Mouse (Mus musculus) gastrocnemius, adult 8-10 months (tissue): ENCODE data around the gene March8. TPM values are rescaled to one million over a fixed set of nuclear protein-coding genes. Genes with fewer than 3 reads are reported as not detected.
"Not testable (repeated sequence)": the region's sequence is repeated elsewhere in the genome, so short reads cannot be mapped to it uniquely, and the experiment has no call there.

Experiments
- DNase-seq, 2 experiments: peaks; one replicate each; pipeline ENCODE4 v3.0.0; 2022; ENCODE audit warnings: low spot score in 2 of 2
- total RNA-seq, 4 experiments: library from RNA; stranded (reverse); gene quantifications; 2 replicates each; pipeline ENCODE4 v1.2.4; 2022

The March8 gene
- total RNA-seq, result 10 to 100 TPM; 24.6 to 36.1 (median 30.6) TPM

DNA sequence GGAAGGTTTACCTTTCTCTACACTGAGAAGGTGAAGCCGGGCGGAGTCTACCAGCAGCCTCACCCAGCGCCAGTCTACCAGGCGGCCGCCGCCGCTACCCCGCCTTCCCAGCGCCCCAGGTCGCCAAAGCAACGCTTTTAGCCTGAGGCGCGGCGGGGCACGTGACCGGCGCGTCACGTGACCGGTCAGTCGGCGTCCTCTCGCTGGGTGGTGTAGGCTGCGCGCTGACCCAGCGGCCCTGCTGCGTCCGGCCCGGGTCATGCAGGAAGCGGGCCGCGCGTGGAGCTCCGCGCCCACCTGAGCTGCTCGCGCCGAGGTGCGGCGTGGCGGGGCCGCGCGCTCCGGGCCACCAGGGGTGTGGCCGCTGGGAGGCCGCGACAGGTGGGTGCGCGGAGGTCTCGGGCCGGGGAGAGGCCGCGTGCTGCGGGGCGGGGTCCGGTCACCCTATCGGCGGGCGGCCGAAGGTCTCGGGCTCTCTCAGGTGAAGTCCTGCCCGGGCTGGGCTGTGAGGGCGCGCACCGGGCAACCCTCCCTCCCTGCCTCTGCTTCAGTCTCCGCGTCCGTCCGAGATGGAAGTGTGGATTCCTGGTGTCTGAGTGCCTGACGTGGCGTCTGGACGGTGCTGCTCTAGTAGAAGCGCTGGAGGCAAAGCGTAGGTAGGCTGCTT, at the start of gene March8:
Gene March8 (plus strand): TSS at position 190 of the 667 bp plus-strand sequence.
- peak; percentile 88 to 93 for DNase-seq

GRCm38 (mm10) chr6:116311411-116311810, 26.4 kb upstream of the March8 start:
- DNase-seq, result no peak

GRCm38 (mm10) chr6:116319259-116319658, 18.6 kb upstream of the March8 start:
- DNase-seq, result no peak

DNA sequence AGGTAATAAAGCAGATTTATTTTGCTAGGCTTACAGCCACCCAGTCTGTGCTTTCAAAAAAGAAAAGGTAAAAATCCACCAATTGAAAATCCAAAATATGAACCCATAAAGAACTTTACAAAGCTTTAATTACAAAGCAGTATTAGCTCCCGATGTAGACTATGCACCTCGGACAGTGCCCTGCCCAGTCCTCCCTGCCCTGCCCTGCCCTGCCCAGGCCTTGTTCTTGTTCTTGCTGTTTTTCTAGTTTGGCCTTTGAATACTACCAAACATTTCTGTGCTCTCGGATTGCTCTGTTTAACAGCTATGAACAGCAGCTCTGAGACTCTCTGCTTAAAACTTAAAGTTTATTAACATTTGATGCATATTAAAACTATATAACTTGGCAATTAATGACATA, 11.2 kb upstream of the March8 start:
- DNase-seq, result no peak

DNA sequence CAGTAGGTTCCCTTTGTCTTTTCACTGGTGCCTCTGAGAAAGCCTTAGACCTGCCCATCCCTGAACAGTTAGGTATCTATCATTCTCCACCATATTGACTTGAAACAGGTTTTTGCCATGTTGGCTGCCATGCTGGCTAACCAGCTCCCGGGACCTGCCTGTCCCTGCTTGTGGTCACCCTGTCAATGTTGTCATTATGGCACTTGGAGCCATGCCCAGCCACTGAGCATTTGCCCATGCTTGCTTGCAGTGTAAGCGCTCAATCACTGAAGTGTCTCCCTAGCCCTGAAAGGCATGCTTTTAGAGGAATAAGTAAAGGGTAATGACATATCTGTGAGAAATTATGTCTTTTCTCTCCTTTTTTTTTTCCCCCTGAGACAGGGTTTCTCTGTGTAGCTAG, 6.4 kb upstream of the March8 start:
- DNase-seq, result no peak

DNA sequence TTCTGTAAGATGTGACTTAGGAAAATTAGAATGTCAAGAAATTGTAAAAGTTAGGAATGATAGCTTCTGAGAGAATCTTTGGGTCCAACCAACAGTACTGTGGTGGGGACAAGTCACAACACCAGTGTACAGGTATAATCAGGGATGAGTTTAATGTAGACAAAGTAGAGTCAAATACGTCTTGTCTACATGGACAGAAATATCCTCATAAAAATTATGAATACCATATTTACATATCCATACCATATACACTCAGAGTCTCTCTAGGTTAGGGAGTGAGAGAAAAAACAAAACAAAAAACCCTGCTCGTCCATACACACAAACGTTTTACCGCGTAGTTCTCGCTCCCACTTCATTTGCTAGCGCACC, 374 bp upstream of the March8 start:
- DNase-seq, result no peak

GRCm38 (mm10) chr6:116338520-116338919, 696 bp downstream of the March8 start:
- DNase-seq, result no peak

GRCm38 (mm10) chr6:116339088-116339487, 1.3 kb downstream of the March8 start:
- no peak for DNase-seq

DNA sequence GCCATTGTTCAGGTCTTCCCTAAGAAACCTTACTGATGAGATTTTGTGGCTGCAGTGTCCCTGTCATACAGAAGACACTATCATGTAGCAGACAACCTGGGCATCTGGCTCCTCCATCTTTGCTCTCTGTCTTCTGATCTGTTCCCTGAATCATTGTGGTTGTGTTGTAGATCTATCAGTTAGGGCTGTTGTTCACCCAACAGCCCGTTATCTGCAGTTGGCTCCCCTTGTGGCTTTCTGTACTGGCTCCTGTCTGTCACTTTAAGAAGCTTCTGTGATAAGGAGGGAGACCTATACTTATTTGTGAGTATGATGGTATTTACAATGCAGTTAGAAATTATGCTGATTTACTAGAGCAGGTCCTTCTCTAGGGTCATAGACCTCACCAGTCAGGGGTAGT, 2.7 kb downstream of the March8 start:
- no peak for DNase-seq

- no peak for DNase-seq
These were observed 10.1 kb downstream of the March8 start for GRCm38 (mm10) chr6:116347953-116348352.

DNA sequence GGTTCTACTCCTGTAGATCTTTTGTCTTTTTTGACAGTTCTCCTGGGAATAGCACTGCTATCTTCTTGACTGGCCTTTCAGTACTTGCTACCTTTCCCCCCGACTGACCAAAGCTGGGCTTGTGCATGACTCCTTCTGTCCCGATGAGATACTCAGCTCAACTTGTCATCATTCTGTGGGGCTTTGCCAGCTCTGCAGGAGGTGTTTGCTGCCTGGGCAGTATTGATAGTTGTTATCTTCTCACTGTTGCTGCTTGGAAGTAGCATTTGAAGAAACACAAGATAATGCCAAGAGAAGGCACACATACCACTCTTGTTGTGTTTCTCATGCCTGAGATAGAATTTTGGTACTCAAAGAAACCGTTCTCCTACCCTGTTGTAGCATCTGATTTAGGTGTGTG, 12.2 kb downstream of the March8 start:
- no peak for DNase-seq

DNA sequence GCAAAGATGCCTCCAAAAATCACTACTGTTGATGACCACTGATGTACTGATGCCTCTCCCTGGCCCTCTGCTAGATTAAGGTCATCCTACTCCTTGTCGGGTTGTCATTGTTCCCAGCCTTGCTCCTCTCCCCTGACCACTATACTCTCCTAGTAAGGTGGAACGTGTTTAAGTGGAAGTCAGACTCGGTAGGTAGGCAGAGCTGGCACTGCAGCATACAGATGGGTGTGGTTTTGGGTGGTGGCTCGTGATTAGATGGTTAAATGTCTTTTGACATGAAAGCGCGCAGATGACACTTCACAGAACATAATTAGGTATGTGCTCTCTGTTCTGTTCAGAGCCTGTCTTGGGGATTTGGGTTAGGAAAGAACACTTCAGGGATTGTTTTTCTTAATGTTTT, 12.8 kb downstream of the March8 start:
- no peak for DNase-seq

- no peak for DNase-seq
These were observed 13.7 kb downstream of the March8 start for GRCm38 (mm10) chr6:116351534-116351933.

GRCm38 (mm10) chr6:116353428-116353827, 15.6 kb downstream of the March8 start:
- DNase-seq, result no peak

DNA sequence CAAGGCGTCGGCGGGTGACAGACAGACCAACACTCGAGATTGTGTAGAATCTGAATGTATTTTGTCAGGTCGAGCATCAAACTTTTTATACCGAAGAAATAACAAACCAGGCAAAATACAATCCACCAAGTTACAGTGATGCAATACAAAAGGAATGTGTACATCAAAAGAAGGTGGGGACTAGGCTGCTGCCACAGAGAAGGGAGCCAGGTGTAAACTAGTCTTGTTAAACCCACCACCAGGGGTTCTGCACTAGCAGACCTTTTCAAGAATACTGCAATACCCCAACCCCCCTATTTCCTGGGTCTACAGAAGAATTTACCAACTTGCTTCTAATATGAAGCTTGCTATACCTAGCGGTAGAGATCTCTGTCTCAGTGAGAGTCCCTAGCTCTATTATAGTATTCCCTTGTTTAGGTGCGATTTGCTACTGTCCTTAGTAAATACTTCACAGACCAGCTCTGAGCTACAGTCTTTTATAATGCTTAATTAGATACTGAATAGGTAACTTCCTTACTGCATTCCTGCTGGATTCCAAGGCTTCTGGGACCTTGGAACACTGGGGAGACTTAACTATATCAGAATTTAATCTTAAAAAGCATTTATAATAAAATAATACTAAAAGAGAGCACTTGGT, 18.6 kb downstream of the March8 start:
- not testable (repeated sequence) for DNase-seq

GRCm38 (mm10) chr6:116356948-116357325, 19.1 kb downstream of the March8 start:
- no peak for DNase-seq

DNA sequence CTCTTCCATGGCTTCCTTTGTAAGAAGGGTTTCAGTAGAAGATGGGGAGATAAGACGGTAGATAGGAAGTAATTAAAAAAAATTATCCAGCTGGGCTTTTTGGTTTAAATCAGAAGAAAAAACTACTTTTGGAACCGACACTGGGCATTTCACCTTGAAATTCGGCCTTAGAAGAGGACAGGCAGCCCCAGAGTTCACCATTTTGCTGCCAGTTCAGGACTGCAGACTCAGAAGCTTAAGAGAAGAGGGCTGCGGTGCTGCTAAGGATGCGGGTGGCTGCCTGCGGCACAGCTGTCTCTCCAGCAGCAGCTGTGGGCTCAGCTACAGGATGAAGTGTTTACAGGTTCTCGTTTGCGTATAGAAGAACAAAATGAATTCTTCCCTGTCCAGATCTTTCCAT, 20.2 kb downstream of the March8 start:
- DNase-seq, result no peak

- DNase-seq, result no peak
These were observed 21.4 kb downstream of the March8 start for GRCm38 (mm10) chr6:116359256-116359655.

- no peak for DNase-seq
These were observed 23.6 kb downstream of the March8 start for GRCm38 (mm10) chr6:116361463-116361862.

DNA sequence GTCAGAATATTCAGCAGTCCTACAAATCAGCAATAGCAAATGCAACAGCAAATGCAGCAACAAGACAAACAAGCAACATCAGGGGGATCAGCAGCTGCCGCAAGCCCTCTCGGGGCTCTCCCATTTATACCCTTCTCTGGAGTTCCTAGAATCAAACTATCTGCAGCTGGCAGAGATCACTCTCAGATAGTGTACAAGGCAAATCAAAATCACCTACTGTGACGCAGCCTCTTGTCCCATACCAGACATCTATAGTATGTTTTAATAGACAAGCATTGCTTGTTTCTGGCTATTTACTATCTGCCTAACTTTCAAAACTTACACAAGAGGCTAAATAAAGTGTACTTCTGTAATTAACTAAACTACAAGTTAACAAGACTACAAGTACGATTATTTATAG, 24.2 kb downstream of the March8 start:
- DNase-seq, result no peak

- DNase-seq, result no peak
These were observed 30.1 kb downstream of the March8 start for GRCm38 (mm10) chr6:116367971-116368370.

- no peak for DNase-seq
These were observed 32.0 kb downstream of the March8 start for GRCm38 (mm10) chr6:116369811-116370210.

DNA sequence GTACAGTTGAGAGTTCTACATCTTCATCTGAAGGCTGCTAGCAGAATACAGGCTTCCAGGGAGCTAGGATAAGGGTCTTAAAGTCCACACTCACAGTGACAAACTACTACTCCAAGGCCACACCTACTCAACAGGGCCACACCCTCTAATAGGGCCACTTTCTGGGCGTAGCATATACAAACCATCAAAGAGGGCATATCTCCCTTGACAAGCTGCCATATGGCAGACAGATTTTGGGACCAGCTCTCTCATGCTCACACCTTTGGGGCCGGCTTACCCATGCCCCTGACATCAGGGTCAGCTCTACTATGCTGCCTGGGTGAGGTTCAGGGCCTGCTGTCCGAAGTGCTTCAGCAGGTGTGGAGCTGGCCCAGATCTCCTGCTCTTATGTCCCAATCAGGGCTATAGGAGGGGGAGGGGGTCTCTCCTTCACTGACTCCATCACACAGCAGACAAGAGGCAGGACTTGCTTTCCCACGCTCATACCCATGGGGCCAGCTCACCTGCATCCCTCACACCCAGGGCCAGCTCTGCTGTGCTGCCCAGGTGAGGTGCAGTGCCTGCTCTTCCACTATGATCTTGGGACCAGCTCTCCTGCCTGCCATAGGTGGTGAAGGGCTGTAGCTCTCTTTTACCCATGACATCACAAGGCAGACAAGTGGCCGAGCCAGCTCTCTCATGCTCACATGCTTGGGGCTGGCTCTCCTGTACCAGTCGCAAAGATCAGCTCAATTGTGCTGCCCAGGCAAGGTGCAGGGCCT, 32.6 kb downstream of the March8 start:
- DNase-seq, result no peak
